12 mouse cellular contexts compared by ENCODE assay signal in the genomic region with DNA sequence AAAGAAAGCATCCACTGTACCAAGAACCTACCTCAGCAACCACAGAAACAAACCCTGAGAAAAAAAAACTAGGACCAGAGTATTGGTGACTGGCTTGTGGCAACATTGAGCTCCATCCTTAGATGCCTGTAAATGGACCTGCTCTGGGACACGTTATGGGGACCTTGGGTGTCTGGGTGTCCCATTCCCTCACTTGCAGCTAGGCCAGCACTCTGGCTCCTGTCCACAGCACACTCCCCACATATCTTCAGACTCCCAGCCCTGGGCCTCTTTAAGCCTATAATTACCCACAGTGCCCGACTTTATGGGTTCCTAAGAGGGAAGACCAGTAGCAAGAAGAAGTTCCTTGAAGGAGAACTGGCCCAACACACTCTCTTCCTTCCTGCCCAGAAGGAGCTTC. TPM values are rescaled to one million over a fixed set of nuclear protein-coding genes. Genes with fewer than 3 reads are reported as not detected.
"Had no signal": no experiment of that assay in that cellular context is flagged by ENCODE, and none has a peak within 500 bp of the region (broad histone marks: within the 10 kb centered on the region; RNA-seq: fewer than 3 reads in every experiment).

No protein-coding gene starts in this region.

- H3K27ac ChIP-seq: layer of hippocampus, adult 2 months; limb, embryonic 13.5 days; liver, embryonic 14.5 days; midbrain, embryonic 10.5 days; midbrain, embryonic 15.5 days had no signal

- DNase-seq: kidney, postnatal 10 days; kidney, postnatal 4 days; left cerebral cortex, postnatal 4 days; lung, adult 18-20 months; right cerebral cortex, postnatal 14 days had no signal

- H3K27me3 ChIP-seq: midbrain, embryonic 15.5 days had no signal

- ATAC-seq: midbrain, embryonic 15.5 days had no signal

- H3K4me3 ChIP-seq: layer of hippocampus, adult 2 months; limb, embryonic 13.5 days; midbrain, embryonic 10.5 days; midbrain, embryonic 15.5 days had no signal

- H3K9ac ChIP-seq: limb, embryonic 13.5 days; liver, embryonic 14.5 days; midbrain, embryonic 15.5 days had no signal

- H3K4me2 ChIP-seq: limb, embryonic 13.5 days; midbrain, embryonic 15.5 days had no signal

- H3K36me3 ChIP-seq: limb, embryonic 13.5 days; midbrain, embryonic 10.5 days; midbrain, embryonic 15.5 days had no signal

- H3K9me3 ChIP-seq: limb, embryonic 13.5 days; midbrain, embryonic 10.5 days; midbrain, embryonic 15.5 days had no signal

- H3K4me1 ChIP-seq: midbrain, embryonic 10.5 days; midbrain, embryonic 15.5 days had no signal

RNA-seq across cellular contexts. Expression of a gene that starts 2.1 kb away (rescaled TPM):
- total RNA-seq: layer of hippocampus, adult 2 months; left cerebral cortex, postnatal 10 days had no signal
- polyA plus RNA-seq: midbrain, embryonic 15.5 days; neural tube, embryonic 14.5 days had no signal
